Mouse (Mus musculus) inflammation-experienced regulatory T-cells, adult 6 months (primary cell): ENCODE measurements around the gene Sbk3. TPM values are rescaled to one million over a fixed set of nuclear protein-coding genes. Genes with fewer than 3 reads are reported as not detected.

ENCODE experiments used
- ATAC-seq: one replicate; pipeline ENCODE4 v1.8.0; 2017
- polyA plus RNA-seq, 3 experiments: library from polyadenylated mRNA; unstranded; fragments of 100-300 nt; shearing (Covaris generic); gene quantifications; one replicate each; pipeline ENCODE4 v1.2.1; 2017

Gene Sbk3
- polyA plus RNA-seq, 3 experiments from 2014 or later = not detected

DNA sequence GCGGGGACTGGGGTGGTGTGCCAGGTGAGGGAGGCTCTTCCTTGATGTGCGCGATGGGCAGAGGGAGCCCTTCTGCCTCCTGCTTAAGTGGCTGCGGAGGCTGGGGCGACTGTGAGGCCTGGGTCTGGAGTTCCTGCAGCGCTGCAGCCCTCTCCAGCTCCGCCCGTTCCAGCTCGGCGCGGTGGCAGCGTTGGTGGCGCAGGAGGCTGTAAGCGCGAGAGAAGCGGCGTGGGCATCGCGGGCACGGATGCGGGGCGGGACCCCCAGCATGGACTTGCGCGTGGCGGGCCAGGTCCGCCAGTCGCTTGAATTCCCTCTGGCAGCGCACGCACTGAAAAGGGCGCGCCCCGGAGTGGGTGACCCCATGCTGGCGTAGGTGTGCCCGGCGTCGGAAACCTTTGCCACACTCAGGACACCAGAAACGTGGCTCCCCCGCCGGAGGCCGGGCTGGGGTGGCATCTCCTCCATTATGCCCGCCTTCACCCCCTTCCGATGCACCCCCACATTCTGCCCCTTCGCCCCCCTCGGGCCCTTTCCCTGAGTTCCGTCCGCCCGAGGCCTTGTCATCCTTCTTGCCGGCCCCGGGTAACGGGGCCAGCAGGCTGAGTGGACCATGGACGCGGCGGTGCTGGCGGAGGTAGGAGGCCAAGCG is 22.5 kb upstream of the Sbk3 start:
- no peak for ATAC-seq

DNA sequence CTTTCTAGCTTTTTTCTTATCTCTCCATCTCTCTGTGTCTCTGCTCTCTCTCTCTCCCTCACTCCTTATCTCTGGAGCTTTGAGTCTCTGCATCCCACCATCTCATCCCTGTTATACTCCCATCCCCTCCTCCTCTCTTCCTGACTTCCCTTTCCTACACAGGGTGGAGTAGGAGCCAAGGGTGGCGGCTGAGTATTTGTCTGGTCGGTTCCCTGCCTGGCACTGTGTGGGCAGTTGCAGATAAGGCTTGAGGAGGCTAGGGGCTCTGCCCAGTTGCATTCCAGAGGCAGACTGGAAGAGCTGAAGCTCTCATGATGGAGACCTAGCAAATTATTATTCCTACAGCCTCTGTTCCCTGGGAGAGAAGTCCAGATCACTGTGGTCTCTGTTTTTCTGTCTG is 17.3 kb upstream of the Sbk3 start:
- ATAC-seq = no peak

DNA sequence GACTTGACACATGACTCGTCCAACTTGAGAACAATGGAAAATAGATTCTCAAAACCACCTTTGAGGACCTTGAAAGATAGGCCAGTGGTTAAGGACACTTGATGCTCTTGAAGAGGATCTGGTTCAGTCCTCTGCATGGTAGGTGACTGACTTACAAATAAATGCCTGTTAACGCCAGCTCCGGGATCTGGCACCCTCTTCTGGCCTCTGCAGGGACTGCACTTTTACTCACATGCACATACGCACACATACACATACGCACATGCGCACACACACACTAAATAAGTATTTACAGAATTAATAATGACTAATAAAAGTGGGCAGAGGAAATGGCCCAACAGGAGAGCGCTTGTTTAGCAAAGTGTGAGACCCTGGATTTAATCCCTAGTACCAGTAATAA is 5.9 kb upstream of the Sbk3 start:
- no peak for ATAC-seq

DNA sequence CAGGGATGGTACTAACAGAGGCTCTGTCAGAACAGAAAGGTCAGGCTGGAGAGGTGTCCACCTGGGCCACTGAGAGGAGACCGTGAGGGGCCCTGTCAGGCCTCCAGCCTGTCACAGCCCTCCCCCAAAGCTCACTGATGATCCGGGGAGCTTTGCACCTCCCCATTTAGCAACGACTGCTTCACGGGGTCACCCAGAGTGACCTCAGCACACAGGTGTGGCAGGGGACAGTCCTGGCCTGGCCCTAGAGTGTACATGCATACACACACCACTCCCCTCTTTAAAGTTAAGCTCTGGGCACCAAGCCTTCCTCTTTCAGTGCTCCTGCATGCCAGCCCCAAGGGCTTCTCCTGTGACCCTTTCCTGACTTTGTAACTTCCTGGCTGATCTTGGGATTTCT is 4.5 kb upstream of the Sbk3 start:
- no peak for ATAC-seq

DNA sequence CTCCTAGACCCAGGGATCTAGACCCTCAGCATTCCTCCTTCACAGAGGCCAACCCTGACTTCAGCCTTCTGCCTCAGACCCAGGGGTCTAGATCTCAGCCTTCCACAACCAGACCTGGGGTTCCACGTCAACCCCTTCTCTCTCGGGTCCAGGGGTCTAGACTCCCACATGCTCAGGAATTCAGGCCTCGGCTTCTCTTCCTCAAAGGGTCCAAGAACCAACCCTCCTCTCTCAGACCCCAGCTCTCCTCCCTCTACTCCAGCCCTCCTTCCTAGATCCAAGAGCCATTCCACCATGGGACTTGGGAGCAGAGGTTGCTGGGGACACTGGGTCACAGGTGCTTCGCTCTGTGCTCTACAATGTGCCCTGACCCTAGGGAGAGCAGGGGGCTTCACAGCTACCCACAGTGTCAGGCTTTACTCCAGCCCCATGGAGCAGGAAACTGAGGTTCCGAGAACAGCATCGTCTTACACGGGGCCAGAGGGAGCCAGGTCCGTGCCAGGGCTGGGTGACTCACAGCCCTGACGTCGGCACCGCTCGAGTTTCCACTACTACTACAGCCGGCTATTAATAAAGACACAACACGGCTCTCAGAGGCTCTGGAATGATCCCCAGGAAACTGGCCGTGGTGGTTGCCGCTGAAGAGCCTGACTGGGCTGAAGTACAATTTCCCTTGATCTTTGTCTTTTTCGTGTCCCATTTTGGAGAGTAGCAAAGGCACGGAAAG is 1.5 kb upstream of the Sbk3 start:
- no peak for ATAC-seq

DNA sequence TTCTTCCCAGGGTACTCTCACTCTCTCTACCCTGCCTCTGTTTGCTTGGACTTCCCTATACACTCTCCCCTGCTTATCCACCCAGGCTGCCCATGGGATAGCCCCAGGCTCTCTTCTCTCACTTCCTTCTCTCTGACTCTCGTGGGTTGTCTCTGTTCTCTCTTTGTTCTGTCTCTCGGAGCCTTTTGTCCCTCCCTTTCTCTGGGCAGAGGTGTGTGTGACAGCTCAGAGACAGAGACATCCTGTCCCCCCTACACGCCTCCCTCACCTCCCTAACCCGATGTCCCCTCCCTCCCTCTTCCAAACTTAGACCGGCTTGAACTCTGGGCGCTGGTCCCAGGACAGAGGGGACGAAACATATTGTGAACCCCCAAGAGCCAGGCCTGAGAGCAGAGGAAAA is 742 bp upstream of the Sbk3 start:
- no peak for ATAC-seq

DNA sequence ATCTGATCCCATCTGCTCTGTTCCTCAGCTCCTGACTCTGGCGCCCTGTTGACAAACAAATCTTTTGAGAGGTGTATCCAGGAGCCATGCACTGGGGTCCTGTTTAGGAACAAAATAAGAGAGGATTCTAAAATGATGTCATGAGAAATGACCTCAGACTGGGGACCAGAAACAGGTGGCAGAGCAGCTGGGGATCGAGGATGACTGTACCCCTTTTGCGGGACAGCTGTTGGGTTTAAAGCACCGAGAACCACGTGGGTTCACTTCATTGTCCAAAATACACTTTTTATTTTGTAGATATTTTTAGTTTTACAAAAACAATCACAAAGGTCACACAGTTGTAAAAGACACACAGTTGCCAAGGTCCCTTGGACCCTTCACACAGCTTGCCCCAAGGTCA is 6.0 kb downstream of the Sbk3 start:
- no peak for ATAC-seq

DNA sequence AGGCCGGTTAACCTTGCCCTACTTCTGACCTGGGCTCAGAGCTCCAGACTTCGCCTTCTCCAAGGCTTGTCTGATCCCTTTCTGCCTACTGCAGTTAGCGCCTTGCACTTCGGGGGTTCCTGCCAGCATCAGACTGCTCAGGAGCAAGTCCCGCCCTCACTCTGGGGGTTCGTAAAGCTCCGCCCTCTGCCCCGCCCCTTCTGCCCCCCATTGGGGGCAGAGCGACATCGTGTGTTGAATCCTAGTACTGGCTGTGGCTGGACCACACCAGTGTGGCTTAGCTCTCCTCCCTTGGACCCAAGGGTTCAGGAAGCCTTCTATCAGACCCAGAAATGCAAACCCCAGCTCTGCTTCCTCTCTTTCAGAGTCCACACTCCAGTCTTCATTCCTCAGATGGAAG is 6.7 kb downstream of the Sbk3 start, which contains the start of gene Sbk2:
Sbk2 (minus strand) TSS at position 135 of the 400 bp plus-strand sequence.
- peak; percentile 88 for ATAC-seq

DNA sequence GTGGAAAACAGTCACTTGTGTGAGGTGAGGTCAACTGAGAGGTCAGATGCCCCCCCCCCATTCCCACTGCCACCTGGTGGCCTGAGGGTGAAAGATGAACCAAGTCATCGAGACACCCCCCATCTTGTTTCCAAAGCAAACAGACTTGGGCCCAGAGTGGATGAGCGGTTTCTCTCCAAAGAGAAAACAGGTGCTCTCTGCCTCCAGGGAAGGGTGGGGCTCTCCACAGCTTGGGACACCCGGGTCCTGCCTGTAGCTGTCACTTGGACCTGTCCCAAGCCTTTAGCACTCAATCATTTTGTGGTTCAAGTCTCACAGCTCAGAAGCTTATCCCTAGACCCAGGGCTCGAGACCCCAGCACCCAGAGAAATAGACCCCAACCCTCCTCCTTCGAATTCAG is 7.4 kb downstream of the Sbk3 start:
- no peak for ATAC-seq

DNA sequence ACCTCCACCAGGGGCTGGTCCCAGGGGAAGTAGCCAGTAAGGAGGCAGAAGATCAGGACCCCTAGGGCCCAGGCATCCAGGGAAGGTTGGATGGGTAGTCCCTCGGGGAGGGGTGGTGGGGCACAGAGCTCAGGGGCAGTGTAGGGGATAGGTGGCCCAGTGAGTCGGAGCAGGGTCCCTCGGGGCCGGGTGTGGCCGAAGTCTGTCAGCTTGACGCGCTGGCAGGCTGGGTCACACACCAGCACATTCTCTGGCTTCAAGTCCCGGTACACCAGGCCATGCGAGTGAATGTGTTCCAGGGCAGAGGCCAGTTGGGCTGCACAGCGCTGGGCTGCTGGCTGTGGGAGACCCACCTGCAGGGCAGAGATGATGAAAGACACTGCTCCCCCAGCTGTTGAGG is 13.6 kb downstream of the Sbk3 start:
- ATAC-seq = no peak

DNA sequence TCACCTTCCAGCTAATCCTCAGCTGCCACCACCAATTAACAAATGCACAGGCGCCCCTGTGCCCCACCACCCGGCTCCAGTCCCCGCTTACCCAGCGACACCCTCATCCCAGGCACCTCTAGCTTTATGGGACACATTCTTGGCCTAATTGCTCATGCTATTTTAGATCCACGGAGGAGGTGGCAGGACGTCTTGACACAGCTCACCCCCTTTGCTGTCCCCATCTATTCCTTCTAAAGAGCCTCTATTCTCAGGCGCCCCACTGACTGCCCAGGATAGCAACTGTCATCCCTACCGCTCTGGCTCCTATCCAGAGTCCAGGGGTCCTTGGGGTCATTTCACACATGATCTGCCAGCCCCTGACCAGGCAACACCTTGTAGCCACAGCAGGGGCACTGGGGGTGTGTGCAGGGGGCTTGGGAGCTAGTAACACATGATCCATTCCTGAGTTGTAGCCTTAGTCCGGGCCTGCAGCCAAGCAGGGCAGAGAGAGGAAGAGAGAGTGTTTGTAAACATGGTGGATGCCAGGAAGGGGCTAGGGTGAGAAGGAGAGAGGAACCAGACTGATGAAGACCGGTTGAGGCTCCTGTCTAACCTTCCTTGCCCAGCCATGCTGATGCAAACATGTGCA is 17.0 kb downstream of the Sbk3 start:
- ATAC-seq = no peak

DNA sequence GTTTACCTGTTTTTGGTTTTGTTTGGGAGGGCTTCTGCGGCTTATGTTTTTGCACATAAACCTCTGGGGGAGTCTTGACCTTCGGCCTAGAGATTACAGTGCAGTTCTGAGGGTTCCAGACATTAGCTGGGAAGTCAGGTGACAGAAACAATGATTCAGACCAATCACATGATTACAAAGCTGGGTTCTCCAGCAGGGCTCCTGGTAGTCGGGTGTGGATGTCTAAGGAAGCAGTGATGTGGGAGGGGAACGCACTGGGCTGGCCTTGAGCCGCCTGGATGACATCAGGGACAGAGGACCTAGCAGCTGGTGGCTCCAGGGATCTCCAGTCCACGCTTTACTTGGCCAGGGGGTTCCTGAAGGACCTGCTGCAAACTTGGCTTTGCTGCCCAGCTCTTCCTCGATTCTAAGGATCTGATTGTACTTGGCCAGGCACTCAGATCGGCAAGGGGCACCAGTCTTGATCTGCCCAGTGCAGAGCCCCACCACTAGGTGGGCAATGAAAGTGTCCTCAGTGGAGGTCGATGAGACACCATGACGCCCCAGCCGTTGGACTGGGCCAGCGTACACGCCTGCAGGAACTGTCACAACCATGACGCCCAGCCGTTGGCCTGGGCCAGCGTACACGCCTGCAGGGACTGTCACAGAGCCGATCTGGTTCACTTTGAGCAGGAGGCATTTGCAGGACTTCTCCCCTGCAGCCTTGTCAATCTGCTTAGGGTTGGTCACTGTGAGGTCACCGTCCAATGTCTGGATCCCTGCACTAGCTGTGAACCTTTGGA is 20.2 kb downstream of the Sbk3 start:
- ATAC-seq = no peak

DNA sequence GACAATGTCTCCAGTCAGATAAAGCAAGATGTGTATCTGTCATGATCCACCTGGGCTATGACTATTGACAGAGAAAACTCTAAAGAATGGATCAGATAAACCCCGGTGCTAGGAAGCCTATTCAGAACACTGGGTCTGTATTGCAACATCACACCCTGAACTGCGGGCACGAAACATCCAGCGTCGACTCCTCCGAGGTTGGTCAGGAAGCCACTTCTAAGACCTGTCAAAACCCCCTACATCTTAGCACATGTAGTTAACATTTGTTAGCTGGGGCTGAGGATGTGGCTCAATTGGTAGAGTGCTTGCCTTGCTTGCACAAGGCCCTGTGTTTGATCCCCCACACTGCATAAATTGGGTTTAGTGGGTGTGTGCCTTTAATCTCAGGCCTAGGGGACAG is 22.6 kb downstream of the Sbk3 start:
- ATAC-seq = peak; percentile 80

DNA sequence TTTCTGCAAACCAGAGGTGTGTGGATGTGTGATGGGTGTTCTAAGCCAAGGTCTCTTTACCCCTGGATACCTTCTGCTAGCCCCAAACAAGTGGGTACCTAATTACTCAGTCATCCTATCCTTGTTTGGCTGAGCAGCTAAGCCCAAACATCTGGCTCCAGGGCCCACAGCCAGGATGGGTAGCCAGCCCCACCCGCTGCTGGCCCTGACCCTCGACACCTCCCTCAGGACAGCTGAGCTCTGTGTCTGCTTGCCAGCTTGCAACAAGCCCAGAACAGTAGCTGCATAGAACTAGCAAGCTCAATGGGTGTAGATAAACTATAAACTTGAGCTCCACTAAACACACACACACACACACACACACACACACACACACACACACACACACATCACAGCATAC is 23.1 kb downstream of the Sbk3 start:
- no peak for ATAC-seq

DNA sequence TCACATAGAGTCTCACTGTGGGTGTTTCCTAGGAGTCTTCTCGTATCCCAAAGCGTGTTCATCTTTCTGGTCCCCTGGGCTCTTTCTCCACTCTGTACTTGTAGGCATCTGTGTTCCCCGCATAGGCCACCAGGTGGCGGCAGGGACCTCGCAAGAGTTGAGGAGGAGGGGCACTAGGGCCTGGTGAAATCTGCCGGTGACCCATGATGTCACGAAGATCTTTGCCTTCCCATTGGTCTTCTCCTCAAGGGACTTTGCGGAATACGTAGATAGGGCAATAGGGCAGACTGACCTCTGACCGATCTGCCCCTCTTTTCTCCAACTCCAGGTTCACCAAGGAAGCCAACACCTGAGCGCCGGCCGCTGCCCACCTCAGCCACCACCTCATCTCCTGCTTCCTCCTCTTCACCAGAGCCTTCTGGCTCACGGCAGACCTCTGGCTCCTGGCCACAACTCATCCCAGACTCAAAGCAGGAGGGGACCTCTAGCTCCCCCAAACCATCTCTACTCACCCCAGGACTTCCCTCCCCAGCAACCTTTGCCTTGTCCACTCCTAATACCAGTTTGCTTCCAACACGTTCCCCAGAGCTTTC is 27.6 kb downstream of the Sbk3 start:
- peak; percentile 93 for ATAC-seq

DNA sequence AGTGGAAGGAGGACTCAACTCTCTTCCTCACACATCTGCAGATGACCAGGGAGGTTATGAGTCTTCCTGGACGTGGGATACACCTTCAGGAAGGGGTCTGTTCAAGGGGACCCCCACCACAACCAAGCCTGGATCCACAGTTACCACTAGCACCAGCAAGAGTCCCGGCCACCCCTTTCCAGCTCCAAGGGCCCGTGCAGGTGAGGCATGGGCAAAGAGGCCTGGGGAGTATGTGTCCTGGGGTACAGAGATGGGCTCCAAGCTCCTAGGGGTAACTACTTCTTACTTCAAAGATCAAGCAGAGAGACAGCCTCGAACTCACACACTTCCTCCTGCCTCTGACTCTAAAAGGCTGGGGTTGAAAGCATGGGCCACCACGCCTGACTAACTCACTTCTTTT is 28.3 kb downstream of the Sbk3 start:
- no peak for ATAC-seq

DNA sequence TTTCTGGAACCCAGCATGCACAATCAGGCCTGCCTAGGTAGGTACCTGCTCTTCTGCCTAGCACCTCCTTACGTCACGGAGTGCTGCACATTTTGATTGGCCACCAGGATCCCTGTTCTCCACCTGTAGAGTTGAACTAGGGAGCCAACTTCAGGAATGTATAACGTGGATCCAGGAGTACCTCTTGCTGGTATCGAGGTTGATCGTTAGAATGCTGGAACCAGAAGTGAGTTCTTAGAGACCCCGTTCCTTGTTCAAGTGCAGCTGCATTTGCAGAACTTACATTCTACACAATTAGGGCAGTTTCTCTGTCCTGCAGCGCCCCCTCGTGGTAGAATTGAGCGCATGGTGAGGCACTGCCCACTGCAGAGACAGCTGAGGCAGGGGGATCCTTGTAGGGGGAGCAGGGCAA is 30.9 kb downstream of the Sbk3 start:
- peak; percentile 57 for ATAC-seq

DNA sequence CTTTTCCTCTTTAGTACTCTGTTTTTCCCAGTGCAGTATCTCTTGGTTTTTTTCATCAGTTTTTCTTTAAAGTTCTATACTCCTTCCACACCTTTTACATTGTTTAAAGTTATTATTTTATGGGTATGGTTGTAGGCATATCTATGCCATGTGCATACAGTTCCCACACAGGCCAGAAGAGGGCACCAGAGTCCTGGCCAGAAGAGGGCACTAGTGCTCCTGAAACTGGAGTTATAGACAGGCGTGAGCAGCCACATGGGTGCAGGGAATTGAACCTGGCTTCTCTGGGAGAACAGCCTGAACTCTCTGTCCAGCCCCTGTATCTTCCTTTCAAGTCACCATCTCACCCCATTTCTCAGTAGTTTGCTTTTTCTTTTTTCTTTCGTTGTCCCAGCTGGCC is 32.5 kb downstream of the Sbk3 start:
- ATAC-seq = peak; percentile 23

DNA sequence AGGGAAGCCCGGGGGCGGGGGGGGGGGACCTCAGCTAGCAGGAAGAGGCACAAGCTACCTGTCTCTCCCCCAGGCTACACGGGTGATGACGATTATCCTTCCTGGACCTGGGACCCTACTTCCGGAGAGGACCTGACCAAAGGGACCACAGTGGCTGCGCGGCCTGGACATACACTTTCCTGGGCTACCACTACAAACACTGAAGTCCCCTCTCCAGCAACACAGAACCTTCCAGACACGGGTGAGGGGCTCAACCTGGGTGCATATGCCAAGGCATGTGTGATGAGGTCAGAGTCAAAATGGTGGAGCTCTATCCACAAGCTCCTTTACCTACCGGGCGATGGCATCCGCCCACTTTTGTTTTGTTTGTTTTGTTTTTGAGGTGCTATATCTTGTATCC is 33.6 kb downstream of the Sbk3 start:
- ATAC-seq = no peak

DNA sequence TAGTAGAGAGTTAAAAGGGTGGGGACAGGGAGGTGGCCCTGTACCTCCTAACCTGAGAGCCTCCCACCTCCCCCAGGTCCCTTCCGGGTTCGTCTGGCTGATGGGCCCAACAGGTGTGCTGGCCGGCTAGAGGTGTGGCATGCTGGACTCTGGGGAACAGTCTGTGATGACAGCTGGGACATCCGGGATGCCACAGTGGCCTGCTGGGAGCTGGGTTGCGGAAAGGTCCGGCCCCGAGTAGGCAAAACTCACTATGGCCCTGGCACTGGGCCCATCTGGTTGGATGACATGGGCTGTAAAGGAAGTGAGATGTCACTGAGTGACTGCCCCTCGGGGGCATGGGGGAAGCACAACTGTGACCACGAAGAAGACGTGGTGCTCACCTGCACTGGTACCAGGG is 34.1 kb downstream of the Sbk3 start:
- ATAC-seq = no peak

DNA sequence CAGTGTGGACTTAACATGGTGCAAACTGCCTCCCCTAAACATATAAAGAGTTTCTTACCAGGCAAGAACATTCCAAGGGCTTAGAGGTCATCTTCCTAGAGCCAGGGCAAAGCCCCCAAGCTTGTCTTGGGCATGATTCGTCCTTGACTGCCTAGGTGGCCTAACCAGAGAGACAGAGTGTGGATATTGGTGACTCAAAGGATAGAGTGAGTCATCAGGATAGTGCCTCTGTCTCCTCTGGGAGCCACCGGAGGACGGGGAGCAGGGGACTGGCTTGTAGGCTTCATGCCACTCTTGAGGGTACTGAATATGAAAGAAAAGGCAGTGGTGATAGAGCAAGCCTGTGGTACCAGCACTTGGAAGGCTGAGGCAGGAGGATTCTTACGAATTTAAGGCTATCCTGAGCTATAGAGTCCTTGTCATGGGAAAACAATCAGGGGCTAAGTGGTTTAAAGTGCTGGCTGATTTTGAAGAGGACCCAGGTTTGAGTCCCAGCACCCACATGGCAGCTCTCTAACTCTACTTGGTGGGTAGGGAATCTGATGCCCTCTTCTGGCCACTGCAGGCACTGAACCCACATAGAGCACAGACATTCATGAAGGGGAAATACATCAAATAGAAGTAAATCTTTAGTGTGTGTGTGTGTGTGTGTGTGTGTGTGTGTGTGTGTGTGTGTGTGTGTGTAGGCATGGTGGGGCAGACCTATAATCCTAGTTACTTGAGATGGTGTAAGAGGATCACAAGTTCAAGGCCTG is 36.6 kb downstream of the Sbk3 start:
- ATAC-seq = no peak

DNA sequence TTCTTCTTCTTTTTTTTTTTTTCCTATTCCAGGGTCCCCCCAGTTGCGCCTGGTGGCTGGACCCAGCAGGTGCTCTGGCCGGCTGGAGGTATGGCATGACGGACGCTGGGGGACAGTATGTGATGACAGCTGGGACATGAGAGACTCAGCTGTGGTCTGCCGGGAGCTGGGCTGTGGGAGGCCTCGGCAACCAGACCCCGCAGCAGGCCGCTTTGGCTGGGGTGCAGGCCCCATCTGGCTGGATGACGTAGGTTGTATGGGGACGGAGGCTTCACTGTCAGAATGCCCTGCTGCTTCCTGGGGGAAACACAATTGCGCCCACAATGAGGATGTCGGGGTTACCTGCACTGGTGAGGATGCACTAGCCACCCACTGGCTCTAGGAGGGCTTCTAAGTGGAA is 37.9 kb downstream of the Sbk3 start:
- ATAC-seq = no peak
